Mouse (Mus musculus): ENCODE results near the gene Maff. TPM values are rescaled to one million over a fixed set of nuclear protein-coding genes. Genes with fewer than 3 reads are reported as not detected.

Maff gene
- 10.1 and 10.2 TPM in 2 replicates for total RNA-seq (2014; fragmentation: Nextera tagmentation)
- 11.7 and 14.8 TPM in 2 replicates for total RNA-seq (2017)
- polyA plus RNA-seq (2012) = 8.4 and 8.6 TPM in 2 replicates

- Histone ChIP-seq H3K36me3 (replicated peaks) (peaks cover 15% of the 10 kb centered on the region), H3K27me3 (ENCODE audit: insufficient read depth, low read length) (peaks cover 14% of the 10 kb centered on the region; the same call in 1 of the 2 replicates), H3K9me3 (replicated peaks) (no peaks in the 10 kb centered on the region), H3K4me1 (ENCODE audit: insufficient read depth, low read depth, low read length) (peaks cover 64% of the 10 kb centered on the region), H3K4me3 (ENCODE audit: low read depth, low read length) (peak within 1 kb of the TSS; percentile 91)
- DNase-seq (ENCODE audit: low spot score) = no peak
- TF ChIP-seq TAL1 (conservative IDR thresholded peaks at IDR 0.05; ENCODE audit: low read depth, low read length) = no peak
- no peak for TF ChIP-seq GATA2 (IDR thresholded peaks at IDR 0.05; ENCODE audit: borderline replicate concordance, low read depth, low read length)
- no peak for TF ChIP-seq CTCF (IDR thresholded peaks at IDR 0.05; ENCODE audit: low read depth, low read length)
- no peak for TF ChIP-seq POLR2AphosphoS5 (IDR thresholded peaks at IDR 0.05; ENCODE audit: insufficient replicate concordance, low read depth, low read length)
- TF ChIP-seq GATA1 (IDR thresholded peaks at IDR 0.05; ENCODE audit: borderline replicate concordance, low read length) = no peak
- no peak for ATAC-seq (ENCODE audit: extremely low read depth, insufficient number of reproducible peaks, low FRiP score, poor library complexity, severe bottlenecking)
Observed at GRCm38 (mm10) chr15:79346051-79346793, at the start of gene Maff. Gene Maff (plus strand): TSS chr15:79346621.

- Histone ChIP-seq H3K9me3 (replicated peaks) (no peaks in the 10 kb centered on the region), H3K4me1 (ENCODE audit: insufficient read depth, low read depth, low read length) (no peaks in the 10 kb centered on the region), H3K4me3 (ENCODE audit: low read depth, low read length) (no peak overlapping the region), H3K27me3 (ENCODE audit: insufficient read depth, low read length) (no peaks in the 10 kb centered on the region), H3K36me3 (replicated peaks) (peaks cover 87% of the 10 kb centered on the region)
- no peak for TF ChIP-seq CTCF (IDR thresholded peaks at IDR 0.05; ENCODE audit: low read depth, low read length)
- TF ChIP-seq TAL1 (conservative IDR thresholded peaks at IDR 0.05; ENCODE audit: low read depth, low read length) = no peak
- no peak for TF ChIP-seq GATA1 (IDR thresholded peaks at IDR 0.05; ENCODE audit: borderline replicate concordance, low read length)
- TF ChIP-seq GATA2 (IDR thresholded peaks at IDR 0.05; ENCODE audit: borderline replicate concordance, low read depth, low read length) = no peak
- no peak for TF ChIP-seq POLR2AphosphoS5 (IDR thresholded peaks at IDR 0.05; ENCODE audit: insufficient replicate concordance, low read depth, low read length)
- ATAC-seq (ENCODE audit: extremely low read depth, insufficient number of reproducible peaks, low FRiP score, poor library complexity, severe bottlenecking) (no peak), DNase-seq (ENCODE audit: low spot score) (no peak)
Observed at GRCm38 (mm10) chr15:79298553-79298952, 47.9 kb upstream of the Maff start.

GRCm38 (mm10) chr15:79299563-79300155 is 46.8 kb upstream of the Maff start:
- no peak overlapping the region for H3K4me3 ChIP-seq (ENCODE audit: low read depth, low read length)
- DNase-seq (ENCODE audit: low spot score) (no peak), ATAC-seq (ENCODE audit: extremely low read depth, insufficient number of reproducible peaks, low FRiP score, poor library complexity, severe bottlenecking) (no peak)
- TF ChIP-seq CTCF (IDR thresholded peaks at IDR 0.05; ENCODE audit: low read depth, low read length) = no peak
- no peak for TF ChIP-seq TAL1 (conservative IDR thresholded peaks at IDR 0.05; ENCODE audit: low read depth, low read length)
- TF ChIP-seq GATA2 (IDR thresholded peaks at IDR 0.05; ENCODE audit: borderline replicate concordance, low read depth, low read length) = no peak
- no peak for TF ChIP-seq GATA1 (IDR thresholded peaks at IDR 0.05; ENCODE audit: borderline replicate concordance, low read length)
- no peak for TF ChIP-seq POLR2AphosphoS5 (IDR thresholded peaks at IDR 0.05; ENCODE audit: insufficient replicate concordance, low read depth, low read length)
- no peaks in the 10 kb centered on the region for H3K4me1 ChIP-seq (ENCODE audit: insufficient read depth, low read depth, low read length)
- no peaks in the 10 kb centered on the region for H3K27me3 ChIP-seq (ENCODE audit: insufficient read depth, low read length)
- peaks cover 88% of the 10 kb centered on the region for H3K36me3 ChIP-seq (replicated peaks)
- H3K9me3 ChIP-seq (replicated peaks) = no peaks in the 10 kb centered on the region

- ATAC-seq (ENCODE audit: extremely low read depth, insufficient number of reproducible peaks, low FRiP score, poor library complexity, severe bottlenecking) = no peak
- peaks cover 96% of the 10 kb centered on the region for H3K36me3 ChIP-seq (replicated peaks)
- DNase-seq (ENCODE audit: low spot score) = no peak
- TF ChIP-seq GATA2 (IDR thresholded peaks at IDR 0.05; ENCODE audit: borderline replicate concordance, low read depth, low read length) = no peak
- no peak for TF ChIP-seq POLR2AphosphoS5 (IDR thresholded peaks at IDR 0.05; ENCODE audit: insufficient replicate concordance, low read depth, low read length)
- no peak for TF ChIP-seq TAL1 (conservative IDR thresholded peaks at IDR 0.05; ENCODE audit: low read depth, low read length)
- TF ChIP-seq CTCF (IDR thresholded peaks at IDR 0.05; ENCODE audit: low read depth, low read length) = no peak
- no peak for TF ChIP-seq GATA1 (IDR thresholded peaks at IDR 0.05; ENCODE audit: borderline replicate concordance, low read length)
- no peaks in the 10 kb centered on the region; the same call in 1 of the 2 replicates for H3K27me3 ChIP-seq (ENCODE audit: insufficient read depth, low read length)
- peaks cover 5% of the 10 kb centered on the region; the same call in 1 of the 2 replicates for H3K4me1 ChIP-seq (ENCODE audit: insufficient read depth, low read depth, low read length)
- no peak overlapping the region for H3K4me3 ChIP-seq (ENCODE audit: low read depth, low read length)
- no peaks in the 10 kb centered on the region for H3K9me3 ChIP-seq (replicated peaks)
Observed at GRCm38 (mm10) chr15:79303725-79304124, 42.7 kb upstream of the Maff start.

- TF ChIP-seq CTCF (IDR thresholded peaks at IDR 0.05; ENCODE audit: low read depth, low read length) = no peak
- TF ChIP-seq GATA1 (IDR thresholded peaks at IDR 0.05; ENCODE audit: borderline replicate concordance, low read length) = no peak
- no peak for TF ChIP-seq POLR2AphosphoS5 (IDR thresholded peaks at IDR 0.05; ENCODE audit: insufficient replicate concordance, low read depth, low read length)
- no peak for TF ChIP-seq TAL1 (conservative IDR thresholded peaks at IDR 0.05; ENCODE audit: low read depth, low read length)
- TF ChIP-seq GATA2 (IDR thresholded peaks at IDR 0.05; ENCODE audit: borderline replicate concordance, low read depth, low read length) = no peak
- ATAC-seq (ENCODE audit: extremely low read depth, insufficient number of reproducible peaks, low FRiP score, poor library complexity, severe bottlenecking) (no peak), DNase-seq (ENCODE audit: low spot score) (no peak)
- Histone ChIP-seq H3K4me3 (ENCODE audit: low read depth, low read length) (no peak overlapping the region), H3K36me3 (replicated peaks) (peaks cover 88% of the 10 kb centered on the region), H3K9me3 (replicated peaks) (no peaks in the 10 kb centered on the region), H3K4me1 (ENCODE audit: insufficient read depth, low read depth, low read length) (peaks cover 5% of the 10 kb centered on the region; the same call in 1 of the 2 replicates), H3K27me3 (ENCODE audit: insufficient read depth, low read length) (no peaks in the 10 kb centered on the region; the same call in 1 of the 2 replicates)
Observed at GRCm38 (mm10) chr15:79304832-79305231, 41.6 kb upstream of the Maff start.
